Mouse (Mus musculus): ENCODE measurements at regions not wholly inside any gene's neighbourhood (a gene's known extent, or its start where the extent isn't known, plus 50 kb on each side); places are given as distances from the start of the nearest gene placed in this dataset.
A peak's percentile ranks its signal among the peaks of the same experiment; 100 is the strongest.

- peak; percentile 84 for ATAC-seq
- 47% methylated on average over 12 of the region's 12 CpGs for WGBS
- TF ChIP-seq CTCF (IDR thresholded peaks at IDR 0.05; ENCODE audit: low read depth), result 0 out of 2 replicates have a peak, but pooled peaks have one; percentile 19
Observed at GRCm38 (mm10) chr3:56485550-56486400, 302.3 kb upstream of the Nbea start.

DNA sequence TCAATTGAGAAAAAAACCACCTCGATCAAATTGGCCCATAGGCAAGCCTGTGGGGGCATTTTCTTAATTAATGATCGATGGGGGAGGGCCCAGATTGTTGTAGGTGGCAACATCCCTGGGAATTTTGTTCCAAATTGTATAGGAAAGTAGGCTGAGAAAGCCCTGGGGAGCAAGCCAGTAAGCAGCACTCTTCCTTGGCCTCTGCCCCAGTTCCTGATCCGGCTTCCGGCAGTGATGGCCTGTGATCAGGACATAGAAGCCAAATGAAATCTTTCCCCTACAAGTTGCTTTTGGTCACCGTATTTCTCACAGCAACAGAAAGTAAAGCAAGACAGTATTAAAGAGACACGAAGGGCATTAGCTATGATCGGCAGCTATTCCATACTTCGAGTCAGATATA lies 300.6 kb upstream of the Nbea start:
- H3K27me3 ChIP-seq (ENCODE audit: insufficient read depth, low read length), result no peaks in the 10 kb centered on the region
- no peak overlapping the region for H3K27ac ChIP-seq
- peaks cover 4% of the 10 kb centered on the region; the same call in 1 of the 2 replicates for H3K4me1 ChIP-seq (ENCODE audit: insufficient read depth, low read length)
- no peak for TF ChIP-seq CTCF (IDR thresholded peaks at IDR 0.05; ENCODE audit: low read depth)
- DNase-seq (ENCODE audit: low spot score) (no peak), ATAC-seq (no peak)
- H3K9me3 ChIP-seq (ENCODE audit: low read length), result no peaks in the 10 kb centered on the region
- H3K36me3 ChIP-seq (ENCODE audit: insufficient read depth, low read length), result no peaks in the 10 kb centered on the region
- no peak overlapping the region for H3K4me2 ChIP-seq (ENCODE audit: low read depth, low read length)
- no peak overlapping the region for H3K4me3 ChIP-seq (ENCODE audit: low read length)
- no peak overlapping the region for H3K9ac ChIP-seq (replicated peaks; ENCODE audit: low read length)
- WGBS, result 81% methylated on average over 8 of the region's 8 CpGs

More at GRCm38 (mm10) chr3:56485550-56486400, 302.3 kb upstream of the Nbea start:
- Histone ChIP-seq H3K27ac (peak overlapping the region; percentile 32; the same call in 1 of the 2 replicates), H3K9me3 (ENCODE audit: low read length) (no peaks in the 10 kb centered on the region), H3K36me3 (ENCODE audit: insufficient read depth, low read length) (no peaks in the 10 kb centered on the region), H3K4me1 (ENCODE audit: insufficient read depth, low read length) (peaks cover 4% of the 10 kb centered on the region; the same call in 1 of the 2 replicates), H3K27me3 (ENCODE audit: insufficient read depth, low read length) (no peaks in the 10 kb centered on the region), H3K4me3 (ENCODE audit: low read length) (no peak overlapping the region), H3K9ac (replicated peaks; ENCODE audit: low read length) (no peak overlapping the region), H3K4me2 (ENCODE audit: low read depth, low read length) (no peak overlapping the region)
- DNase-seq (ENCODE audit: low spot score), result peak; percentile 65

- no peak overlapping the region for H3K27ac ChIP-seq
- 49% methylated on average over 4 of the region's 4 CpGs for WGBS
- no peak overlapping the region for H3K9ac ChIP-seq (replicated peaks; ENCODE audit: low read length)
- no peaks in the 10 kb centered on the region for H3K27me3 ChIP-seq (ENCODE audit: insufficient read depth, low read length)
- no peaks in the 10 kb centered on the region for H3K9me3 ChIP-seq (ENCODE audit: low read length)
- ATAC-seq, result no peak
- H3K4me3 ChIP-seq (ENCODE audit: low read length), result no peak overlapping the region
- no peaks in the 10 kb centered on the region for H3K36me3 ChIP-seq (ENCODE audit: insufficient read depth, low read length)
- TF ChIP-seq CTCF (IDR thresholded peaks at IDR 0.05; ENCODE audit: low read depth), result no peak
- DNase-seq (ENCODE audit: low spot score), result no peak
- no peak overlapping the region for H3K4me2 ChIP-seq (ENCODE audit: low read depth, low read length)
- peaks cover 4% of the 10 kb centered on the region; the same call in 1 of the 2 replicates for H3K4me1 ChIP-seq (ENCODE audit: insufficient read depth, low read length)
Observed at GRCm38 (mm10) chr3:56483370-56483769, 299.9 kb upstream of the Nbea start.

GRCm38 (mm10) chr3:56479529-56479928 lies 296.0 kb upstream of the Nbea start:
- WGBS, result 43% methylated on average over 1 of the region's 1 CpGs
- H3K27ac ChIP-seq, result no peak overlapping the region
- ATAC-seq, result no peak

DNA sequence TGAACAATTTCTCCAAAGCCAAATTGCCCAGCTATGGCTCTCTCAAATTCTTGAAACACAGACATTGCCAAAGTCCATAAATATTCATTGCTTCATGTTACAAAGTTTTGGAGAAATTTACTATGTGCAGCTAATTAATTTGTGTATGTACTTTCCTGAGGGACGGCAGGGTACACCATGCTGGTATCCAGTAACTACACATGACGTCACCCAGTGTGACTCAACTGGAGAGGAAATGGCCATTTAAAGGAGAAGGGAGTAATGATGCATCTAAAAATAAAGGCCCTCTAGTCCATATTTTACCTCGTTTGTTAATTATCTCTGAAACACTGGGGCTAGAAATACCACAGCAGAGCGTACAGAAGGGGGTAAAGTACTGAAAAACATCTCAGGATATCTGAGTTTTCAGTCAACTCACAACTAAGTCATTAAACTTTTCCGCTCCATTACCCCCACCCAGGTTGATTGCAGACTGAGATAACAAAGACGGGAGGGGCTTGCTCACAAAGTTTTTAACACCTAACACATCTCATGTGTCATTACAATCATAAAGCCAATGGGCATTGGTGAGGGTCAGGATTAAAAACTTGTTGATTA lies 295.1 kb upstream of the Nbea start:
- no peak overlapping the region for H3K4me2 ChIP-seq (ENCODE audit: low read depth, low read length)
- no peaks in the 10 kb centered on the region for H3K4me1 ChIP-seq (ENCODE audit: insufficient read depth, low read length)
- WGBS, result 80% methylated on average over 6 of the region's 6 CpGs
- TF ChIP-seq CTCF (IDR thresholded peaks at IDR 0.05; ENCODE audit: low read depth), result no peak
- H3K27ac ChIP-seq, result no peak overlapping the region
- no peaks in the 10 kb centered on the region for H3K9me3 ChIP-seq (ENCODE audit: low read length)
- H3K4me3 ChIP-seq (ENCODE audit: low read length), result no peak overlapping the region
- ATAC-seq (no peak), DNase-seq (ENCODE audit: low spot score) (no peak)
- no peaks in the 10 kb centered on the region for H3K27me3 ChIP-seq (ENCODE audit: insufficient read depth, low read length)
- no peak overlapping the region for H3K9ac ChIP-seq (replicated peaks; ENCODE audit: low read length)
- H3K36me3 ChIP-seq (ENCODE audit: insufficient read depth, low read length), result no peaks in the 10 kb centered on the region

More at GRCm38 (mm10) chr3:56479529-56479928, 296.0 kb upstream of the Nbea start:
- Histone ChIP-seq H3K27me3 (ENCODE audit: insufficient read depth, low read length) (no peaks in the 10 kb centered on the region), H3K9ac (replicated peaks; ENCODE audit: low read length) (no peak overlapping the region), H3K4me2 (ENCODE audit: low read depth, low read length) (no peak overlapping the region), H3K9me3 (ENCODE audit: low read length) (no peaks in the 10 kb centered on the region), H3K4me1 (ENCODE audit: insufficient read depth, low read length) (no peaks in the 10 kb centered on the region), H3K36me3 (ENCODE audit: insufficient read depth, low read length) (no peaks in the 10 kb centered on the region), H3K4me3 (ENCODE audit: low read length) (no peak overlapping the region)
- no peak for TF ChIP-seq CTCF (IDR thresholded peaks at IDR 0.05; ENCODE audit: low read depth)
- DNase-seq (ENCODE audit: low spot score), result no peak

- Histone ChIP-seq H3K9ac (replicated peaks; ENCODE audit: low read length) (no peak overlapping the region), H3K4me1 (ENCODE audit: insufficient read depth, low read length) (no peaks in the 10 kb centered on the region), H3K36me3 (ENCODE audit: insufficient read depth, low read length) (no peaks in the 10 kb centered on the region), H3K4me3 (ENCODE audit: low read length) (no peak overlapping the region), H3K27me3 (ENCODE audit: insufficient read depth, low read length) (no peaks in the 10 kb centered on the region), H3K9me3 (ENCODE audit: low read length) (no peaks in the 10 kb centered on the region), H3K27ac (no peak overlapping the region), H3K4me2 (ENCODE audit: low read depth, low read length) (no peak overlapping the region)
- ATAC-seq (no peak), DNase-seq (ENCODE audit: low spot score) (peak; percentile 73)
- TF ChIP-seq CTCF (IDR thresholded peaks at IDR 0.05; ENCODE audit: low read depth), result no peak
- 25% methylated on average over 3 of the region's 3 CpGs for WGBS
Observed at GRCm38 (mm10) chr3:56475529-56476527, 292.3 kb upstream of the Nbea start.
